12 mouse cellular contexts compared by ENCODE assay signal in genomic region chr8:49796741-49797140, GRCm38 (mm10).
"Had no signal": no experiment of that assay in that cellular context is flagged by ENCODE, and none has a peak within 500 bp of the region (broad histone marks: within the 10 kb centered on the region; RNA-seq: fewer than 3 reads in every experiment).

No protein-coding gene starts in this region.

- H3K4me1 ChIP-seq: kidney, embryonic 15.5 days; limb, embryonic 13.5 days; neural tube, embryonic 12.5 days; stomach, embryonic 15.5 days had no signal

- H3K4me3 ChIP-seq: kidney, embryonic 15.5 days; limb, embryonic 13.5 days; myocyte; neural tube, embryonic 12.5 days; stomach, embryonic 15.5 days had no signal

- H3K9me3 ChIP-seq: kidney, embryonic 15.5 days; limb, embryonic 13.5 days; neural tube, embryonic 12.5 days; stomach, embryonic 15.5 days had no signal

- H3K36me3 ChIP-seq: kidney, embryonic 15.5 days; limb, embryonic 13.5 days; neural tube, embryonic 12.5 days; stomach, embryonic 15.5 days had no signal

- DNase-seq: kidney, postnatal 14 days; left cerebral cortex, postnatal 4 days; lung, adult 18-20 months; right cerebral cortex, postnatal 14 days; thymus, adult 2 months; thymus, postnatal 25 days had no signal

- H3K9ac ChIP-seq: kidney, embryonic 15.5 days; limb, embryonic 13.5 days; liver, embryonic 14.5 days; neural tube, embryonic 12.5 days; stomach, embryonic 15.5 days had no signal

- H3K27ac ChIP-seq: kidney, embryonic 15.5 days; limb, embryonic 13.5 days; liver, embryonic 14.5 days; neural tube, embryonic 12.5 days; stomach, embryonic 15.5 days had no signal

- H3K4me2 ChIP-seq: kidney, embryonic 15.5 days; limb, embryonic 13.5 days; neural tube, embryonic 12.5 days; stomach, embryonic 15.5 days had no signal

- H3K27me3 ChIP-seq: kidney, embryonic 15.5 days; limb, embryonic 13.5 days; neural tube, embryonic 12.5 days; stomach, embryonic 15.5 days had no signal
